Mouse (Mus musculus) B cell, adult 2 months (primary cell): ENCODE measurements around the gene Camsap1.

Experiments used
- DNase-seq, 2 experiments: peaks; one replicate each; pipeline ENCODE4 v3.0.0; 2022

Camsap1 gene

GRCm38 (mm10) chr2:25983159-25983907, at the start of gene Camsap1:
Gene Camsap1 (minus strand): TSS chr2:25983282.
- peak; percentile 100 for DNase-seq

- DNase-seq = no peak
These were observed 47.2 kb upstream of the Camsap1 start for GRCm38 (mm10) chr2:26030288-26030687.

GRCm38 (mm10) chr2:26024138-26025075, 41.3 kb upstream of the Camsap1 start:
- peak; percentile 57 to 59 for DNase-seq

- no peak for DNase-seq
These were observed 39.5 kb upstream of the Camsap1 start for GRCm38 (mm10) chr2:26022626-26023025.

GRCm38 (mm10) chr2:26022258-26022565, 39.1 kb upstream of the Camsap1 start:
- DNase-seq = no peak

GRCm38 (mm10) chr2:26021561-26022257, 38.6 kb upstream of the Camsap1 start, which contains the start of gene Ubac1:
Gene Ubac1 (minus strand): TSS chr2:26021747.
- DNase-seq = peak; percentile 88

GRCm38 (mm10) chr2:26020714-26021560, 37.9 kb upstream of the Camsap1 start:
- DNase-seq = no peak

- no peak for DNase-seq
These were observed 36.8 kb upstream of the Camsap1 start for GRCm38 (mm10) chr2:26019923-26020322.

GRCm38 (mm10) chr2:26017326-26017725, 34.2 kb upstream of the Camsap1 start:
- DNase-seq = no peak

GRCm38 (mm10) chr2:26013674-26014073, 30.6 kb upstream of the Camsap1 start:
- no peak for DNase-seq

- DNase-seq = no peak
These were observed 28.3 kb upstream of the Camsap1 start for GRCm38 (mm10) chr2:26011420-26011819.

- DNase-seq = no peak
These were observed 18.9 kb upstream of the Camsap1 start for GRCm38 (mm10) chr2:26002001-26002400.

- DNase-seq = no peak
These were observed 18.1 kb upstream of the Camsap1 start for GRCm38 (mm10) chr2:26001136-26001535.

- no peak for DNase-seq
These were observed 14.6 kb upstream of the Camsap1 start for GRCm38 (mm10) chr2:25997716-25998115.

GRCm38 (mm10) chr2:25994791-25995190, 11.7 kb upstream of the Camsap1 start:
- DNase-seq = no peak

GRCm38 (mm10) chr2:25992285-25992684, 9.2 kb upstream of the Camsap1 start:
- DNase-seq = no peak

GRCm38 (mm10) chr2:25989651-25990050, 6.6 kb upstream of the Camsap1 start:
- DNase-seq = no peak

- no peak for DNase-seq
These were observed 4.7 kb upstream of the Camsap1 start for GRCm38 (mm10) chr2:25987817-25988216.

GRCm38 (mm10) chr2:25986601-25987000, 3.5 kb upstream of the Camsap1 start:
- no peak for DNase-seq

GRCm38 (mm10) chr2:25982426-25983091, 523 bp downstream of the Camsap1 start:
- no peak for DNase-seq

- peak; percentile 12 to 32 for DNase-seq
These were observed 1.0 kb downstream of the Camsap1 start for GRCm38 (mm10) chr2:25982052-25982425.

GRCm38 (mm10) chr2:25978997-25979396, 4.1 kb downstream of the Camsap1 start:
- no peak for DNase-seq
